Mouse (Mus musculus): ENCODE data around the gene Nrip1.

DNA sequence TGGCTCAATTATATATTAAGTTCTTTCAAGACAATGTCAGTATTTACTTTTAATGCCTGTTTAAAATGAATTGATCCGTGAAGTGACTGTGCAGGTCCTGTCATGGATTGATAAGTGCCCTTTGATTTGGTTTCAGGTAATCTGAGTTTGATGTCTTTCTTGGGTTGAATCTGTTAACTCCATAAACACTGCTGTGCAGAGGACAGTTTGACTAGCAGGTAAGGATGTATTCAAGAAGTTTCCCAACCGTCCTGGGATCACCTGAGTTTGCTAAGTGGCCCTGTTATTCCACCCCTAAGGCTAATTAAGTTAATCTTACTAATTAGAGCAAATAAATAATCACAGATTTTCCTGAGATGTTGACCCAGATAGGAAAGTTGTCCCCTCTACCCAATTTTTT lies 84.1 kb downstream of the Nrip1 start:
- TF ChIP-seq CTCF (IDR thresholded peaks at IDR 0.05; ENCODE audit: low read depth, low read length) (no peak), TAL1 (conservative IDR thresholded peaks at IDR 0.05; ENCODE audit: low read depth, low read length) (no peak)
